Mouse (Mus musculus): ENCODE results near the gene Tes. TPM values are rescaled to one million over a fixed set of nuclear protein-coding genes. Genes with fewer than 3 reads are reported as not detected.

Tes gene
- 1.8 and 1.9 TPM in 2 replicates for polyA plus RNA-seq (2012; rRNA removed)

GRCm38 (mm10) chr6:17064936-17065790, at the start of gene Tes:
Gene Tes (plus strand): TSS chr6:17065149.
- Histone ChIP-seq H3K4me1 (ENCODE audit: control insufficient read depth, insufficient read depth, low read length) (no peaks in the 10 kb centered on the region), H3K27ac (ENCODE audit: insufficient read depth, low read length) (no peak within 1 kb of the TSS), H3K4me3 (ENCODE audit: insufficient read depth, low read length) (peak within 1 kb of the TSS; percentile 38)
- no peak for TF ChIP-seq CTCF (IDR thresholded peaks at IDR 0.05; ENCODE audit: extremely low read depth, insufficient read depth, low read length)
- TF ChIP-seq POLR2A (IDR thresholded peaks at IDR 0.05; ENCODE audit: extremely low read depth, insufficient read depth, low read length): no peak

- Histone ChIP-seq H3K4me1 (ENCODE audit: control insufficient read depth, insufficient read depth, low read length) (no peaks in the 10 kb centered on the region), H3K27ac (ENCODE audit: insufficient read depth, low read length) (no peak overlapping the region), H3K4me3 (ENCODE audit: insufficient read depth, low read length) (no peak overlapping the region)
- TF ChIP-seq CTCF (IDR thresholded peaks at IDR 0.05; ENCODE audit: extremely low read depth, insufficient read depth, low read length): no peak
- no peak for TF ChIP-seq POLR2A (IDR thresholded peaks at IDR 0.05; ENCODE audit: extremely low read depth, insufficient read depth, low read length)
Observed at GRCm38 (mm10) chr6:17025886-17026285, 39.1 kb upstream of the Tes start.

DNA sequence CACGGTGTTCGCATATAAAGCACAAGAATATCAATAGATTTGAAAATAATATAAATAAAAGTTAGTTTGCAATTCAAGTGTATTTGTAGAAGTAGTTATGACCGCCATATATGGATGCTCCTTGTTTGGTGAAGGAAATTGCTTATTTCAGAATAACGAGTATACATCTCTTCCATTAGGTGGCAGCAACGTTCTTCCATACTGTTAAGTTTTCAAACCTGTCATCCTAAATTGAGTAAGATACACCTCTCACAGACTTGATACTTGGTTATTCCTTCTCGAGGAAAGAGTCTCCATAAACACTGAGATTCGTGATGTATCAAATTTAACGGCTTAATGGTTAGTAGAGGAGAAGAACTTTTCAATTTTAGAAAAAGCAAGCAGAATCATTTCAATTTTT, 37.4 kb upstream of the Tes start:
- H3K4me1 ChIP-seq (ENCODE audit: control insufficient read depth, insufficient read depth, low read length): no peaks in the 10 kb centered on the region
- no peak overlapping the region for H3K4me3 ChIP-seq (ENCODE audit: insufficient read depth, low read length)
- no peak for TF ChIP-seq POLR2A (IDR thresholded peaks at IDR 0.05; ENCODE audit: extremely low read depth, insufficient read depth, low read length)
- peak; percentile 46; the same call in 1 of the 2 replicates for TF ChIP-seq CTCF (IDR thresholded peaks at IDR 0.05; ENCODE audit: extremely low read depth, insufficient read depth, low read length)
- H3K27ac ChIP-seq (ENCODE audit: insufficient read depth, low read length): no peak overlapping the region

DNA sequence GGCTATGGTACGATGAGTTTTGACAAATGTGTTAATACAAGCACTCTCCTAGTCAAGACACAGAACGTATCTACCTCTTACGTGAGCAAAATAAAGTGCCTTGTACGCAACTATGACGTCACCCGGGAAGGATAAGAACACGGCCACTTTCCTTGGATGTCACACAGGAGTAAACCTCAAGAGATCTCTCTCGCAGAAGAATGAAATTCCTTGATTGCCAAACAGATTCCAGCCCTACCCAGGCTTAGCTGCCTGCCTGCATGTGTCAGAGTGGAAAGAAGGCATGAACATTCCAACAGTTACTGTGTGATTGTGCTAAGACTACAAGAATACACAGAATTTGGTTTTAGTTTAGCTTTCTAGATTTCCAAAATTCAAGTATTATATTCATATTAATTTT, 36.1 kb upstream of the Tes start:
- H3K4me1 ChIP-seq (ENCODE audit: control insufficient read depth, insufficient read depth, low read length): no peaks in the 10 kb centered on the region
- no peak overlapping the region for H3K27ac ChIP-seq (ENCODE audit: insufficient read depth, low read length)
- H3K4me3 ChIP-seq (ENCODE audit: insufficient read depth, low read length): no peak overlapping the region
- TF ChIP-seq CTCF (IDR thresholded peaks at IDR 0.05; ENCODE audit: extremely low read depth, insufficient read depth, low read length): no peak

GRCm38 (mm10) chr6:17032231-17032728, 32.7 kb upstream of the Tes start:
- no peaks in the 10 kb centered on the region for H3K4me1 ChIP-seq (ENCODE audit: control insufficient read depth, insufficient read depth, low read length)
- H3K27ac ChIP-seq (ENCODE audit: insufficient read depth, low read length): no peak overlapping the region
- TF ChIP-seq POLR2A (IDR thresholded peaks at IDR 0.05; ENCODE audit: extremely low read depth, insufficient read depth, low read length) (no peak), CTCF (IDR thresholded peaks at IDR 0.05; ENCODE audit: extremely low read depth, insufficient read depth, low read length) (no peak)
- no peak overlapping the region for H3K4me3 ChIP-seq (ENCODE audit: insufficient read depth, low read length)

DNA sequence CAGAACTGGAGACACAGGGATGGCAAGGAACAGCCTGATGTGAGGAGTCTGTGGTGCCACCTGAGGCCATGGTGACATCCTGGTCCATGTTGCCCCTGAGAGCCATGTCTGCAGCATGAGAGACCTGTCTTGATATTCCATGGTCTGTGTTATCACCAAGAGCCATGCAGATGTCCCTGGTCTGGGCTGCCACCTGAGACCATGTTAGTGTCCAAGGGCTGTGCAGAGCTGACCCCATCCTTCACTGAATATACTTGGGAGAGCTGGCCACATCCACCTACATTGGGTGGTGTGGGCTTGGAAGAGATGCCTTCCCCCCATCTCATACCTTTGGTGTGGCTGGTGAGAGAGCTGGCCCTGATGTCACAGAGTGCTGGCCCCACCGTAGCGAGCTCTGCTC, 30.9 kb upstream of the Tes start:
- H3K4me1 ChIP-seq (ENCODE audit: control insufficient read depth, insufficient read depth, low read length): no peaks in the 10 kb centered on the region
- no peak overlapping the region for H3K27ac ChIP-seq (ENCODE audit: insufficient read depth, low read length)
- TF ChIP-seq POLR2A (IDR thresholded peaks at IDR 0.05; ENCODE audit: extremely low read depth, insufficient read depth, low read length) (no peak), CTCF (IDR thresholded peaks at IDR 0.05; ENCODE audit: extremely low read depth, insufficient read depth, low read length) (no peak)
- H3K4me3 ChIP-seq (ENCODE audit: insufficient read depth, low read length): no peak overlapping the region

DNA sequence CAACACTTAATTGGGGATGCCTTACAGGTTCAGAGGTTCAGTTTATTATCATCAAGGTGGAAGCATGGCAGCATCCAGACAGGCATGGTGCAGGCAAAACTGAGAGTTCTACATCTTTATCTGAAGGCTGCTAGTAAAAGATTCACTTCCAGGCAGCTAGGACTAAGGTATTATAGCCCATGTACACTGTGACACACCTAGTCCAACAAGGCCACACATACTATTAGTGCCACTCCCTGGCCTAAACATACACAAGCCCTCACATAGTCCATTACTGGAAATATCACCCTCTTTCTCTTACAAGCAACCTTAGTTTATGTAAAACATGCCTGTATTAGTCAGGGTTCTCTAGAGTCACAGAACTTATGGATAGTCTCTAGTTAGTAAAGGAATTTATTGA, 29.7 kb upstream of the Tes start:
- TF ChIP-seq CTCF (IDR thresholded peaks at IDR 0.05; ENCODE audit: extremely low read depth, insufficient read depth, low read length) (no peak), POLR2A (IDR thresholded peaks at IDR 0.05; ENCODE audit: extremely low read depth, insufficient read depth, low read length) (no peak)
- Histone ChIP-seq H3K4me3 (ENCODE audit: insufficient read depth, low read length) (no peak overlapping the region), H3K27ac (ENCODE audit: insufficient read depth, low read length) (no peak overlapping the region)

DNA sequence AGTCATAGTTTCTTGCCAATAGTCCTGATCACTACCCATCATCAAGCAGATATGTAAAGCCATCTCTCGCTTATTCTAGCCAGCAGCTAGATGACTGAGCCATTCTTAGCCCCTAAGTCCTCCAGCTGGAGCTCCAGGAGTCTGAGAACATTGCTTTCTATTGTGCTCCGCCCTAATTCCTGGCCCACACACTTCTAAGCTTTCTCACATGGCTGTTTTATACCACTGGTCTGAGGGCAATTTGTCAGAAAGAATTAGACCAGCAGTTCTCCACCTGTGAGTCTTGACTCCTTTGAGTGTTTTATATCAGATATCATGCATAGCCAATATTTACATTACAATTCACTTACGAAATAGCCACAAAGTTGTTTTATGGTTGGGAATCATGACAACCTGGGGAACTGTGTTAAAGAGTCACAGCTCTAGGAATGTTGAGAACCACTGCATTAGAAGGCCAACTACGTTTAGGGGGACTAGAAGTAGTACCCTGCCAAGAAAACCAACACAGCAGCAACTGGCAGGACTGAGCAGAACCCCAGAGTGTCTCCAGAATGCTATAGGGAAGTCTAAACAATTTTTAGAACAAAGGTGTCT, 13.4 kb upstream of the Tes start:
- TF ChIP-seq CTCF (IDR thresholded peaks at IDR 0.05; ENCODE audit: extremely low read depth, insufficient read depth, low read length) (no peak), POLR2A (IDR thresholded peaks at IDR 0.05; ENCODE audit: extremely low read depth, insufficient read depth, low read length) (no peak)

More for the DNA sequence above, 29.7 kb upstream of the Tes start:
- H3K4me1 ChIP-seq (ENCODE audit: control insufficient read depth, insufficient read depth, low read length): no peaks in the 10 kb centered on the region

DNA sequence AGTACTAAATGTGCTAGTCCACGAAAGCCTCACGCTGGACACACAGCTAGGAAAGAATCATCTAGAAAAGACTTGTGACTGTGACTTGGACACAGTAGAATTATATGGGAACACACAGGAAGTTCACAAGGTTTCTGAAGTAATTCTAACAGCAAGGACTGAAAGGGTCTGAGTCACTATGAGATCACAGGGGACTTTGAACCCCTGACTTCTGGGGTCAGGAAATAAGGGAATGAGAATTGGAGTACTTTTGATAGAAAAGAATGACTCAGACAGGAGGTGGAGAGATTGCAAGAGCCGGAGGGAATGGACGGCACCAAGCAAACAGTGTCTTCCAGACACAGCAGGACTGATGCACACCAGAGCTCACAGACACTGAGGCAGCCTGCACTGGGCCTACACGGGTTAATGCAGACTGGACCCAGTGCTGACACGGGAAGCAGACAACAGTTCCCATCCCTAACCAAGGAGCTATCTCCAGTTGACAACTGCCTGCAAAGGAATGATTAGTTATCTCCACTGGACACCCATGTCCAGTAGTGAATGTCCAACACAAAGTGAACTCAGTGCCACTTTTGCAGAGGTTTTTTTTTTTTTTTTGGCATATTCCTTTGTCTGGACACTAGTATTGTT, 11.8 kb upstream of the Tes start:
- no peaks in the 10 kb centered on the region for H3K4me1 ChIP-seq (ENCODE audit: control insufficient read depth, insufficient read depth, low read length)
- H3K4me3 ChIP-seq (ENCODE audit: insufficient read depth, low read length): no peak overlapping the region
- H3K27ac ChIP-seq (ENCODE audit: insufficient read depth, low read length): no peak overlapping the region
- TF ChIP-seq CTCF (IDR thresholded peaks at IDR 0.05; ENCODE audit: extremely low read depth, insufficient read depth, low read length) (no peak), POLR2A (IDR thresholded peaks at IDR 0.05; ENCODE audit: extremely low read depth, insufficient read depth, low read length) (no peak)

More for the DNA sequence above, 13.4 kb upstream of the Tes start:
- no peak overlapping the region for H3K27ac ChIP-seq (ENCODE audit: insufficient read depth, low read length)
- H3K4me1 ChIP-seq (ENCODE audit: control insufficient read depth, insufficient read depth, low read length): no peaks in the 10 kb centered on the region
- H3K4me3 ChIP-seq (ENCODE audit: insufficient read depth, low read length): no peak overlapping the region

Data from cortical plate, adult 2 months (tissue).